Comparison of ENCODE assay signal across 11 mouse cellular contexts in the genomic region with DNA sequence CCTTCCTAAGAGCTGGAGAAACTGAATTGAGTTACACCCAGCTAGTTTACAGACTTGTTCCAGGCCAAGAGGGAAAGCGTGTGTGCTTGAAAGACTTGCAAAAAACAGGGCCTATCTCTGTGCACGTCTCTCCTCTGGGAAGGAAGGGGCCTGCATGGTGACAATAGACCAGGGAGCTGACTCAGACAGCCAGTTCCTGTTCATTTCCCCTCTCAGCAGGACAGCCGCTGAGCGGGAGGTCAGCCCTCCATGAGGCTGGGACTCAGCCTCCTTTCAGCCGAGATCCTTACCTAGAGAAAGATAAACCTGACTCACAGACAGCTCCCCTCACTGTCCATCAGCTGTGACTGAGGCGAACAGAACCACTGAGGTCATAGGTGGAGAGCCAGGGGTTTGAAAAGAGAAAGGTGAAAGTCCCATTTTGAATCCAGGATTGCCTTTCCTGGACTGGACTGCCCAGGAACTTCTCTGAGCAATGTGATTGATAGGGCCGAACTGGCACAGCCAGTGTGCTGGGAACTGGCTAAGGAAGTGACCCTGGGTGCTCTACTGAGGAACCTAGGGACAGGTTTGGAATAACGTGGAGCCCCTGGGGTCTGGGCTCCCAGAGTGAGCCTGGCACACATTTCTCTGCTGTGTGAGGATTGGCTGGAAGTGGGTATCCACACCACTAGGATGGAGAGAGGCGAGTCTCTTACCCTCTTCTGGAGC. TPM values are rescaled to one million over a fixed set of nuclear protein-coding genes. Genes with fewer than 3 reads are reported as not detected.
DNase-seq lines count a peak whose midpoint lies in the region; ATAC-seq and TF ChIP-seq lines count a peak whose summit lies in the region.
"Had no signal": no experiment of that assay in that cellular context is flagged by ENCODE, and none has a peak within 500 bp of the region (broad histone marks: within the 10 kb centered on the region; RNA-seq: fewer than 3 reads in every experiment).

No protein-coding gene starts in this region.

- H3K27ac ChIP-seq in layer of hippocampus, adult 2 months = peak overlapping the region; percentile 64
- H3K27ac ChIP-seq: hindbrain, embryonic 15.5 days had no signal

- TF ChIP-seq CTCF in layer of hippocampus, adult 2 months (conservative IDR thresholded peaks at IDR 0.05) = no peak

- peak; percentile 62; the same call in 1 of the 2 replicates for ATAC-seq in granulocyte monocyte progenitor cell, adult 5-6 weeks (replicated peaks; ENCODE audit: poor library complexity, severe bottlenecking)
- ATAC-seq in frontal cortex, adult (ENCODE audit: low TSS enrichment) = no peak
- ATAC-seq: CD4-positive, CD25-positive, alpha-beta regulatory T cell, adult 4 months had no signal

- H3K4me3 ChIP-seq in layer of hippocampus, adult 2 months = no peak overlapping the region; the same call in 1 of the 2 replicates
- H3K4me3 ChIP-seq: erythroblast, embryonic 14.5 days; hindbrain, embryonic 15.5 days had no signal

- no peak for DNase-seq in layer of hippocampus, adult 2 months (ENCODE audit: low spot score in 2 of 2)
- DNase-seq in layer of hippocampus, postnatal 36 days = no peak
- DNase-seq in heart, postnatal 4 days = peak; percentile 15
- DNase-seq in lung, postnatal 25 days (ENCODE audit: low spot score) = peak; percentile 21
- no peak for DNase-seq in neural tube, embryonic 10.5 days (ENCODE audit: extremely low spot score, low spot score)
- no peak for DNase-seq in thymus, postnatal 14 days

RNA-seq across cellular contexts. Expression of a gene that starts 53.7 kb away (rescaled TPM):
- 1 to 10 TPM; 8.8 to 9.0 TPM for total RNA-seq in layer of hippocampus, adult 2 months (2021)
- total RNA-seq in layer of hippocampus, postnatal 36 days (2021) = 10 to 100 TPM in 1 of 2 experiments, 1 to 10 TPM in 1; 10.0 to 12.1 TPM
- 2.1 and 4.4 TPM in 2 replicates for total RNA-seq in granulocyte monocyte progenitor cell, adult 5-6 weeks (2014; fragmentation: Nextera tagmentation)
- 0.52 and 1.6 TPM in 2 replicates for total RNA-seq in granulocyte monocyte progenitor cell, adult 5-6 weeks (2017)
- total RNA-seq in heart, postnatal 4 days (2021) = 1 to 10 TPM; 3.9 to 4.2 TPM

Comparison
In these comparisons a context has a peak if more than half of its experiments do, and no peak if none do; other contexts are left out.
1. DNase-seq: peak in heart, postnatal 4 days (single experiment) and lung, postnatal 25 days (single experiment); none in layer of hippocampus, adult 2 months (0 of 2), layer of hippocampus, postnatal 36 days (0 of 2), neural tube, embryonic 10.5 days (single experiment) and thymus, postnatal 14 days (single experiment).